Mouse (Mus musculus) neural tube, embryonic 13.5 days (tissue): Measurements from ENCODE around the gene Chst3. TPM values are rescaled to one million over a fixed set of nuclear protein-coding genes. Genes with fewer than 3 reads are reported as not detected.
"Not testable (repeated sequence)": the region's sequence is repeated elsewhere in the genome, so short reads cannot be mapped to it uniquely, and the experiment has no call there.

Experiments
- ATAC-seq: fragments of 200-750 bp; cut with Nextera tagmentation; 2 replicates; pipeline ENCODE4 v1.8.0; 2017; ENCODE audit warnings: low read depth, mild to moderate bottlenecking, moderate TSS enrichment, moderate library complexity
- H3K27ac ChIP-seq: fragments of 300-500 bp; sonication (generic); replicated peaks from 2 replicates; pipeline ENCODE4 v1.5.1; 2015; ENCODE audit warnings: moderate library complexity, mild to moderate bottlenecking, inconsistent platforms
- H3K27me3 ChIP-seq: fragments of 300-500 bp; sonication (generic); 2 replicates; pipeline ENCODE4 v1.6.1; 2015; ENCODE audit warnings: mild to moderate bottlenecking, inconsistent platforms
- H3K36me3 ChIP-seq: fragments of 300-500 bp; sonication (generic); 2 replicates; pipeline ENCODE4 v1.6.1; 2015; ENCODE audit warnings: mild to moderate bottlenecking, inconsistent platforms
- H3K4me1 ChIP-seq: fragments of 300-500 bp; sonication (generic); replicated peaks from 2 replicates; pipeline ENCODE4 v1.6.1; 2015; ENCODE audit warnings: inconsistent platforms
- H3K4me2 ChIP-seq: fragments of 300-500 bp; sonication (generic); 2 replicates; pipeline ENCODE4 v1.6.1; 2015; ENCODE audit warnings: inconsistent platforms, mild to moderate bottlenecking, moderate library complexity
- H3K4me3 ChIP-seq: fragments of 300-500 bp; sonication (generic); 2 replicates; pipeline ENCODE4 v1.5.1; 2015; ENCODE audit warnings: mild to moderate bottlenecking, inconsistent platforms
- H3K9ac ChIP-seq: fragments of 300-500 bp; sonication (generic); 2 replicates; pipeline ENCODE4 v1.6.1; 2015; ENCODE audit warnings: moderate library complexity, mild to moderate bottlenecking, inconsistent platforms
- H3K9me3 ChIP-seq: fragments of 300-500 bp; sonication (generic); 2 replicates; pipeline ENCODE4 v1.6.1; 2016; ENCODE audit warnings: inconsistent platforms
- whole genome bisulfite sequencing: fragments of 180-500 bp; shearing (Covaris S2); methylation state at CpG from one replicate; pipeline ENCODE4 v1.1.7; 2015; 5-methylcytosine and 5-hydroxymethylcytosine counted together
- polyA plus RNA-seq: library from polyadenylated mRNA; unstranded; fragments of >200 nt; fragmentation: Nextera tagmentation; extraction: Ambion mirVana; gene quantifications from 2 replicates; pipeline ENCODE4 v1.2.1, GENCODE M21; 2015

Chst3 gene
- polyA plus RNA-seq, 1 experiment from 2014 or later: 2.7 TPM

DNA sequence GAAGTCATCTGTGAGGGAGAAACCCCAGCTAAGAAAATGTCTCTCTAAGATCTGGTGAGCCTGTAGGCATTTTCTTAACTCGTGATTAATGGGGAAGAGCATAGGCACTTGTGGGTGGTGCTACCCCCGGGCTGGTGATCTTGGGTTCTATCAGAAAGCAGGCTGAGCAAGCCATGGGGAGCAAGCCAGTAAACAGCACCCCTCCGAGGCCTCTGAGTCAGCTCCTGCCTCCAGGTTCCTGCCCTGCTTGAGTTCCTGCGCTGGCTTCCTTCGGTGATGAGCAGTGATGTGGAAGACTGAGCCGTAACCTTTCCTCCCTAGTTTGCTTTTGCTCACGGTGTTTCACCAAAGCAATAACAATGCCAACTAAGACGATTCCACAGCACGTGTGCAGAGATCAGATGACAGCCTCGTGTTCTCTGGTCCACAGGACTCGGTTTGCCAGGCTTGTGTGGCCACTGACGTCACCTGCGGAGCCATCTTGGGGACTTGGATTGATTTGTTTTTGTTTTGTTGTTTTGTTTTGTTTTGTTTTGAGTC is 31.4 kb upstream of the Chst3 start:
- Histone ChIP-seq H3K27ac (no peak overlapping the region), H3K27me3 (no peaks in the 10 kb centered on the region), H3K36me3 (no peaks in the 10 kb centered on the region), H3K9ac (no peak overlapping the region), H3K4me1 (no peaks in the 10 kb centered on the region), H3K4me2 (no peak overlapping the region), H3K9me3 (no peaks in the 10 kb centered on the region), H3K4me3 (no peak overlapping the region)
- no peak for ATAC-seq
- WGBS: 82% methylated on average over 13 of the region's 13 CpGs

DNA sequence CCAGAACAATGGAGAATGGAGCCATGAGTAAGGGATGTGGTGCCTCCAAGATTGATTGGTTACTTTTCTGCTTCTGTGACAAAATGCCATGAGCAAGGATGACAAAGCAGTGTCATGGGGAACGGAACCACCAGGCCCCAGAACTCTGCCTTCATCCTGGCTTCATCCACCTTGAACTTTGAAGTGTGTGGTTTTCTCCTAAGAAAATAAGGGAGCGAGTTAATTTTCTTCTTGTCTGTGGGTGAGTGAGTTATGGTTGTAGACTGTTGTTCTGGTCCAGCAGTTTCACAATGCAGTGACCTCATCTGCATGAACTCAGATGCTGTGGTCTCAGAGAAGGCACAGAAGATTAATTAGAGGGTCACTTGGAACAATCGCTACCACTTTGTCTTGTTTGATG is 29.3 kb upstream of the Chst3 start:
- ATAC-seq, H3K27ac ChIP-seq, H3K36me3 ChIP-seq, H3K4me1 ChIP-seq, H3K9ac ChIP-seq, H3K27me3 ChIP-seq, H3K4me2 ChIP-seq, H3K9me3 ChIP-seq, H3K4me3 ChIP-seq: not testable (repeated sequence)
- WGBS: 20% methylated on average over 3 of the region's 3 CpGs

DNA sequence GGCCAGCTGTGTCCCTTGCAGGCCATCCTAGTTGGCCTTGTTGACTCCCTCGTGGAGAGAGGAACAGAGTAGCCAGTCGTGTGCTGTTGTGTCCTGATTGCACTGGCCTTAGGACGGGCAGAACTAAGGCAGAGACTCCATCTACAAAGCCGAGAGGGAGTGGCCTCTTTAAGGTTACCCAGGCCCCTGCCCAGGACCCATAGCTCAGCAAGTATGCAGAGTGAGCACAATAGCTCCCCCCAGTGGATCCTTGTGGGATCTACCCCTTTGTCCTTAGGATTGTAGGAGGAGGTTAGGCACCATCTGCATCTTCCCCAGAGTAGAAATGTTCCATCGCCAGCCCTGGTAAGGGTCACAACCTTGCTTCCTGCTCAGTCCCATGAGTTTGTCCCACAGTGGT is 27.5 kb upstream of the Chst3 start:
- no peak overlapping the region for H3K4me3 ChIP-seq
- H3K4me1 ChIP-seq: no peaks in the 10 kb centered on the region
- no peaks in the 10 kb centered on the region for H3K36me3 ChIP-seq
- H3K9ac ChIP-seq: no peak overlapping the region
- 0 out of 2 replicates have a peak, but pooled peaks have one; percentile 41 for ATAC-seq
- H3K27ac ChIP-seq: no peak overlapping the region
- 34% methylated on average over 5 of the region's 5 CpGs for WGBS
- H3K27me3 ChIP-seq: no peaks in the 10 kb centered on the region
- H3K9me3 ChIP-seq: no peaks in the 10 kb centered on the region
- H3K4me2 ChIP-seq: no peak overlapping the region

DNA sequence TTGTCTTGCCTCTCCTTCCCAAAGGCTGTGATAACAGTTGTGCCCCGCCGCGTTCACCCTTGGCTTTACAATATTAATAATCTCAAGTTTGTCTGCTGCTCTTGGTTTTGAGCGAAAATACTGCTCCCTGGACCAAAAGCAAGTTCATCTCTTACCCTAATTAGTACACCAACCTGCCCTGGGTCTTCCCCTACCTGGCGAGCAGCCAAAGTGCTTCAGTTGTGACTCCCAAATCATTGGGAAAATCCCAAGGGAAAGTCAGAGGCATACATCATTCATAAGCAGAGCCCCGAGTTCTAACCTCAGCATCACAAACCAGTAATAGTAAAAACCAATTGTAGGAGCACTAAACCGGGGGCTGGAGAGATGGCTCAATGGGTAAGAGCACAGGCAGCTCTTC is 26.6 kb upstream of the Chst3 start:
- no peaks in the 10 kb centered on the region for H3K4me1 ChIP-seq

DNA sequence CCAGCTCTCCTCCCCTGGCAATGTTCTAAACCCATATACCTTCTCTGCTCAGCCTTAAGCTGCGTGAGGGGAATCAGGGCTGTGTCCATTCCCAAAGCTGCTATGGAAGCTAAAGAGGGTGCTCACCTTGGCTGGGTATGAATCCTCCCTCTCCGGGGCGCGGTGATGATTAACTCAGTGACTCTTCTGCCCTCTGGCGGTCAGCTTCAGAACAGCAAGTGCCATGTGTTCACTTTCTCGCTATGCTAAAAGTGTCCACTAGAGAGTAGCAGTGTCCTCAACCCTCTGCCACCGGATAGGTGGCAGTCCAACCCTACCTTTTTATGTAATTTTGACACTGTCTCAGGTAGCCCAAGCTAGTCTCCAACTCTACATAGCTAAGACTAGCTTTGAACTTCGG is 26.0 kb upstream of the Chst3 start:
- Histone ChIP-seq H3K9me3 (no peaks in the 10 kb centered on the region), H3K4me2 (no peak overlapping the region), H3K27me3 (no peaks in the 10 kb centered on the region), H3K36me3 (no peaks in the 10 kb centered on the region), H3K4me3 (no peak overlapping the region), H3K4me1 (no peaks in the 10 kb centered on the region), H3K27ac (no peak overlapping the region), H3K9ac (no peak overlapping the region)
- WGBS: 4% methylated on average over 8 of the region's 8 CpGs
- peak; percentile 69 for ATAC-seq

More for the DNA sequence above, 26.6 kb upstream of the Chst3 start:
- Histone ChIP-seq H3K9ac (no peak overlapping the region), H3K27me3 (no peaks in the 10 kb centered on the region), H3K4me3 (no peak overlapping the region), H3K27ac (no peak overlapping the region), H3K36me3 (no peaks in the 10 kb centered on the region), H3K9me3 (no peaks in the 10 kb centered on the region), H3K4me2 (no peak overlapping the region)
- 77% methylated on average over 7 of the region's 7 CpGs for WGBS
- no peak for ATAC-seq

DNA sequence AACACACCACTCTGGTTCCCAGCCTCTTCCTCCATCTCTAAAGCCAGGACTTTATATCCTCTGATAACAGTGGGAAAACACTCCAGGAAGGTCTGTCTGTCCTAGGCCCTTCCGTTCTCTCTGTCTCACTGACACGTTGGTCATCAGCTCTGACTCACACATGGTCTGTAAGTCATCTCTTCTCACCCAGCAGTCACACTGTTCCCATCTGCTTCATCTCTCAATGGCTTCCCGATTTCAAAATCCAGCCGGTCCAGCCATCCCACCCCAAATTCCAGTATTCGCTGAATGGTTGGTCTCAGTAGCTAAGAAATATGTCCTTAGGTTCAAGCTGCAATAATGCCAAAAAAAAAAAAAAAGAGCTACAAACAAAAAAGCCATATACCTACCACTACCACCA is 24.9 kb upstream of the Chst3 start:
- H3K4me1 ChIP-seq: no peaks in the 10 kb centered on the region
- no peaks in the 10 kb centered on the region for H3K9me3 ChIP-seq
- H3K36me3 ChIP-seq: no peaks in the 10 kb centered on the region
- H3K4me3 ChIP-seq: no peak overlapping the region
- no peak for ATAC-seq
- no peak overlapping the region for H3K4me2 ChIP-seq
- H3K9ac ChIP-seq: no peak overlapping the region
- no peaks in the 10 kb centered on the region for H3K27me3 ChIP-seq
- 95% methylated on average over 5 of the region's 5 CpGs for WGBS
- no peak overlapping the region for H3K27ac ChIP-seq

DNA sequence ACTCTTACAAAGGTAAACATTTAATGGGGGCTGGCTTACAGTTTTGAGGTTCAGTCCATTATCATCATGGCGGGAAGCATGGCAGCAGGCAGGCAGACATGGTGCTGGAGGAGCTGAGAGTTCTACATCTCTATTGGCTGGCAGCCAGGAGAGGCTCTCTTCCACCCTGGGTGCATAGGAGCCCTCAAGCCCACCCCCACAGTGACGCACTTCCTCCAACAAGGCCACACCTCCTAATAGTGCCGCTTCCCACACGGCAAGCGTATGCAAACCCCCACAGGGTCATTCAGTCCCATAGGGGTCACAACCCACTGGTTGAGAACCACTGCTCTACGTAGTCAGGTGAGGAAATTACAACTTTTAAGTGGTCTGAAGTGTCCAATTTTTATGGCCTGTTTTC is 21.4 kb upstream of the Chst3 start:
- 87% methylated on average over 6 of the region's 6 CpGs for WGBS
- ATAC-seq: no peak
- Histone ChIP-seq H3K9ac (no peak overlapping the region), H3K27ac (no peak overlapping the region), H3K4me3 (no peak overlapping the region), H3K36me3 (no peaks in the 10 kb centered on the region), H3K27me3 (no peaks in the 10 kb centered on the region), H3K9me3 (no peaks in the 10 kb centered on the region), H3K4me1 (no peaks in the 10 kb centered on the region), H3K4me2 (no peak overlapping the region)

DNA sequence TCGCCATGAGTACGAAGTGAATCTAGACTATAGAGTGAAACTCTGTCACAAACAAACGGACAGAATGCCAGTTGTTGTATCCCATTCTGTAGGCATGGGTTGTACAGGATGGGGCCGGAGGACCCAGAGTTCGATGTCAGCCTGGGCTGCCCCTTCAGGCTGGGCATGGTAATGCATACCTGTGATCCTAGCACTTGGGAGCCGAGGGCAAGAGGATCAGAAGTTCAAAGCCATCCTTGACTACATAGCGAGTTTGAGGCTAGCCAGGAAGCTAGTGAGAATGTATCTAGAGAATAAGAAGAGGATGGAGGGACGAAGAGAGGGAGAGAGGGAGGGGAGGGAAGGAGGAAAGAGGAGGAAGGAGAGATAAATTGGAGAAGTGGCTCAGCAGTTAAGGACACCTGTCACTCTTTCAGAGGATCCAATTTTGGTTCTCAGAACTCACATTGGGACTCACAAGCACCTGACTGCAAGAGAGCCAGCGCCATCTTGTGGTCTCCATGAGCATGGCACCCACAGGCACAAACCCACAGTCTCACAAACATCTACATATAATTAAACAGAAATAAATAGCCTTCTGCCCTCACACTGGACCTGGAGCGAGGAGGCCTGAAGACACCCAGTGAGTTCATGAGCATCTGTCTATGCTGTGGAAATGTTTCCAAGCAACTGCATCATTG is 18.6 kb upstream of the Chst3 start:
- H3K4me1 ChIP-seq: no peaks in the 10 kb centered on the region
- H3K27ac ChIP-seq: no peak overlapping the region
- no peak overlapping the region for H3K4me3 ChIP-seq
- H3K9me3 ChIP-seq: no peaks in the 10 kb centered on the region
- H3K9ac ChIP-seq: no peak overlapping the region
- H3K27me3 ChIP-seq: no peaks in the 10 kb centered on the region
- 0 out of 2 replicates have a peak, but pooled peaks have one; percentile 43 for ATAC-seq
- H3K36me3 ChIP-seq: no peaks in the 10 kb centered on the region
- H3K4me2 ChIP-seq: no peak overlapping the region
- WGBS: 68% methylated on average over 10 of the region's 10 CpGs

DNA sequence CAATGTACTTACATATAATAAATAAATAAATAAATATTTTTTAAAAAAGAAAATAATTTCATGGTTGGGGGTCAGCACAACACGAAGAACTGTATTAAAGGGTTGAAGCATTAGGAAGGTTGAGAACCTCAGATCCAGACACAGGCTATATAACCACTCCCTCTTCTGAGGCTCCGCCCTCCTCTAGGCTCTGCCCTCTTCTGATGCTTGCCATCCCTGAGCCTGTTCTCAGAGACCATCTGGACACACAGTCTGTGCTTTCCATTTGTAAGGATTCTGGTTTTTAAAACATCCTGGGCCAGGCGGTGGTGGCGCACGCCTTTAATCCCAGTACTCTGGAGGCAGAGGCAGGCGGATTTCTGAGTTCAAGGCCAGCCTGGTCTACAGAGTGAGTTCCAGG is 16.8 kb upstream of the Chst3 start:
- H3K27me3 ChIP-seq, H3K9ac ChIP-seq, H3K27ac ChIP-seq, H3K4me3 ChIP-seq, H3K9me3 ChIP-seq, H3K36me3 ChIP-seq, H3K4me1 ChIP-seq, H3K4me2 ChIP-seq, ATAC-seq: not testable (repeated sequence)
- WGBS: 95% methylated on average over 6 of the region's 6 CpGs

DNA sequence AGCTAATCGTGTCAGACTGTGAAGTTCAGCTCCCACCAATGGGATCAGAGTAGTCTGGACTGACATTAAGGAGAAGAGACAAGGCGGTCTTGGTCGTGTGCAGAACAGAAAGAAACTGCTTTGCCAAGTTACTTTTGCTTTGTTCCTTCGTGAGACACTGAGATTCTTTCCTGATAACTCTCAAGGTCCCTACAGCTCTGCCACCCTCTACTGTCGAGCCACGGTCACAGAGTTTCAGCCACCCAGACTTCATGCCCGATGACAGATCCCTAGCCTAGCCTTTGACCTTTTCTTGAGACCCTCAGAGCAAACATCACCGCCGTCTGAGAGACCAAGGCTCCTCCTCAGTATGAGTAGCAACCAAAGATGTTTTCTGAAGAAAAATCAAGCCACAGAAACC is 14.9 kb upstream of the Chst3 start:
- H3K4me3 ChIP-seq: no peak overlapping the region
- no peak overlapping the region for H3K4me2 ChIP-seq
- 84% methylated on average over 9 of the region's 9 CpGs for WGBS
- no peaks in the 10 kb centered on the region for H3K36me3 ChIP-seq
- no peak for ATAC-seq
- H3K9me3 ChIP-seq: no peaks in the 10 kb centered on the region
- H3K4me1 ChIP-seq: 0 out of 2 replicates have a peak, but pooled peaks cover 3% of the 10 kb centered on the region
- H3K9ac ChIP-seq: no peak overlapping the region
- H3K27me3 ChIP-seq: no peaks in the 10 kb centered on the region
- no peak overlapping the region for H3K27ac ChIP-seq

DNA sequence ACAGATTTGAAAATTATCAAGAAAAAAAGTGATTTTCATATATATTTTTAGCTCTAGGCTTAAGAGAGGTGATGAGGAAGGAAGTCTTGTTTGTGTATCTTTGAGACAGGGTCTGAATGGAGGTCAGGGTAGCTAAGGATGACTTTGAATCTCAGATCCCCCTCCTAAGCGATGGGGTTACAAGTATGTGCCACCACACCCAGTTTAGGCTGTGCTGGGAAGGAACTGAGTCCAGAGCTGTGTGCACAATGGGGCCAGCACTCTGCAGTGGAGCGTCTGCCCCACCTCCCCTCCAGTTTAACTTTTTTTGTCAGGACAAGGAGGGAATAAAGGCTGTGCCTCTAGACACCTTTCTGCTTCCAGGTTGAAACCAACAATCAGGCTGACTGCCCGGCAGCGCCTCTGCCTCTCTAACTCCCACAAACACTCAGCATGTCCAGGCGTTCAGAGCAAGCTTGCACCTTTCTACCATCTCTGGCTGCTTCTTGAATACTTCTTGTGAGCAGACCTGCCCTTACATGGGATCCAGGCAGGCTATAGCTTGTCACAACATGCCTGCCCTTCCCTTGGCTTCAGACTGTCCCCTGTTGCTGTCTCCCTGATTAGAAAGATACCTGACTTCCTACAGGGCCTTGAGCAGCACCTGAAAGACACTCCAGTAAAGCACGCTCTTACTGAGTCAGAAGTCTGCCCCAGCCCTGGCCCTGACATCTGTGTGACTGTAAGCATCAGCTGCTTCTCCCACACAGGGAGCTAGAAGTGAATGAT is 11.4 kb upstream of the Chst3 start:
- Histone ChIP-seq H3K9ac (no peak overlapping the region), H3K4me1 (0 out of 2 replicates have a peak, but pooled peaks cover 3% of the 10 kb centered on the region), H3K4me2 (no peak overlapping the region), H3K4me3 (no peak overlapping the region), H3K27ac (no peak overlapping the region), H3K36me3 (no peaks in the 10 kb centered on the region), H3K9me3 (no peaks in the 10 kb centered on the region), H3K27me3 (no peaks in the 10 kb centered on the region)
- ATAC-seq: no peak
- 75% methylated on average over 6 of the region's 6 CpGs for WGBS

DNA sequence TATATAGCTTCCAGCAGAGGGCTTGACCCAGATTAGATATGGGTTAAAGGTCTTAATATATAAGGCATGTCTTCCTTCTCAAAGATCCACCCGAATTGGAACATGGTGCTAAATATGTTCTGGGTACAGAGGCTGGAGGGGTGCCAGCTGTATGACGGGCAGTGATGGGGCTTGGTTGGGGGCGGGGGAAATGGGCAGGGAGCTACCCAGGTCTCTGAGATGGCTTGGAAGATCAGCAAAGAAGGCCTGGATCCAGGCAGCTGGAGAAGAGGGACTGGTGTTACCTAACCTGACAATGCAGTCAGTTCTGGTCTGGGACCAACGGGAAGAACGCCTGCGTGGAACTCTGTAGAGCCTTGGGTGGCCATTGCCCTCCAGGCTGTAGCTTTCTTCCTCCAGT is 10.1 kb upstream of the Chst3 start:
- Histone ChIP-seq H3K27me3 (no peaks in the 10 kb centered on the region), H3K9ac (no peak overlapping the region), H3K36me3 (no peaks in the 10 kb centered on the region), H3K4me3 (no peak overlapping the region), H3K9me3 (no peaks in the 10 kb centered on the region), H3K4me1 (0 out of 2 replicates have a peak, but pooled peaks cover 3% of the 10 kb centered on the region), H3K27ac (no peak overlapping the region), H3K4me2 (no peak overlapping the region)
- no peak for ATAC-seq
- WGBS: 85% methylated on average over 6 of the region's 6 CpGs
